Mouse (Mus musculus) embryonic facial prominence, embryonic 12.5 days (tissue): ENCODE measurements around the gene Xpr1. TPM values are rescaled to one million over a fixed set of nuclear protein-coding genes. Genes with fewer than 3 reads are reported as not detected.

Source experiments
- ATAC-seq: fragments of 200-750 bp; cut with Nextera tagmentation; 2 replicates; pipeline ENCODE4 v1.8.0; 2017; ENCODE audit not compliant: insufficient number of reproducible peaks, insufficient read depth, low FRiP score, low TSS enrichment
- H3K27ac ChIP-seq: fragments of 300-500 bp; sonication (generic); 2 replicates; pipeline ENCODE4 v1.5.1; 2016; ENCODE audit warnings: mild to moderate bottlenecking
- H3K27me3 ChIP-seq: fragments of 300-500 bp; sonication (generic); 2 replicates; pipeline ENCODE4 v1.6.1; 2016; ENCODE audit warnings: mild to moderate bottlenecking, moderate library complexity
- H3K36me3 ChIP-seq: fragments of 300-500 bp; sonication (generic); 2 replicates; pipeline ENCODE4 v1.6.1; 2016; ENCODE audit warnings: mild to moderate bottlenecking
- H3K4me1 ChIP-seq: fragments of 300-500 bp; sonication (generic); 2 replicates; pipeline ENCODE4 v1.6.1; 2016
- H3K4me2 ChIP-seq: fragments of 300-500 bp; sonication (generic); replicated peaks from 2 replicates; pipeline ENCODE4 v1.6.1; 2016; ENCODE audit warnings: mild to moderate bottlenecking, moderate library complexity
- H3K4me3 ChIP-seq: fragments of 300-500 bp; sonication (generic); 2 replicates; pipeline ENCODE4 v1.5.1; 2016; ENCODE audit warnings: mild to moderate bottlenecking
- H3K9ac ChIP-seq: fragments of 300-500 bp; sonication (generic); 2 replicates; pipeline ENCODE4 v1.6.1; 2016; ENCODE audit warnings: mild to moderate bottlenecking, moderate library complexity
- H3K9me3 ChIP-seq: fragments of 300-500 bp; sonication (generic); 2 replicates; pipeline ENCODE4 v1.6.1; 2016; ENCODE audit warnings: mild to moderate bottlenecking, moderate library complexity
- WGBS: fragments of 180-500 bp; shearing (Covaris S2); methylation state at CpG from one replicate; pipeline ENCODE4 v1.1.7; 2016; 5-methylcytosine and 5-hydroxymethylcytosine counted together
- polyA plus RNA-seq: library from polyadenylated mRNA; unstranded; fragments of >200 nt; fragmentation: Nextera tagmentation; extraction: Ambion mirVana; gene quantifications from 2 replicates; pipeline ENCODE4 v1.2.1, GENCODE M21; 2016

Xpr1 gene
- polyA plus RNA-seq, 1 experiment from 2014 or later: 10.3 TPM

- Histone ChIP-seq H3K9me3 (no peaks in the 10 kb centered on the region), H3K36me3 (0 out of 2 replicates have a peak, but pooled peaks cover 4% of the 10 kb centered on the region), H3K4me3 (no peak overlapping the region), H3K4me2 (no peak overlapping the region), H3K27me3 (peaks cover 8% of the 10 kb centered on the region), H3K4me1 (no peaks in the 10 kb centered on the region), H3K27ac (no peak overlapping the region), H3K9ac (no peak overlapping the region)
- no peak for ATAC-seq
- WGBS: 63% methylated on average over 7 of the region's 7 CpGs
These were observed 171.7 kb downstream of the Xpr1 start for GRCm38 (mm10) chr1:155245516-155245915.

GRCm38 (mm10) chr1:155244771-155245211 is 172.4 kb downstream of the Xpr1 start:
- no peak for ATAC-seq
- Histone ChIP-seq H3K4me3 (peak overlapping the region; percentile 61), H3K27me3 (peaks cover 8% of the 10 kb centered on the region), H3K9me3 (no peaks in the 10 kb centered on the region), H3K4me2 (peak overlapping the region; percentile 83), H3K4me1 (no peaks in the 10 kb centered on the region; the same call in 1 of the 2 replicates), H3K36me3 (0 out of 2 replicates have a peak, but pooled peaks cover 7% of the 10 kb centered on the region), H3K27ac (peak overlapping the region; percentile 77; the same call in 1 of the 2 replicates), H3K9ac (peak overlapping the region; percentile 88)
- WGBS: 3% methylated on average over 28 of the region's 29 CpGs

GRCm38 (mm10) chr1:155243797-155244770 is 173.1 kb downstream of the Xpr1 start, which contains the start of gene BC034090:
BC034090 (minus strand) TSS chr1:155244444.
- H3K9me3 ChIP-seq: no peaks in the 10 kb centered on the region
- H3K4me2 ChIP-seq: peak within 1 kb of the TSS; percentile 83
- H3K27ac ChIP-seq: peak within 1 kb of the TSS; percentile 77
- H3K36me3 ChIP-seq: 0 out of 2 replicates have a peak, but pooled peaks cover 7% of the 10 kb centered on the region
- 2% methylated on average over 76 of the region's 85 CpGs for WGBS
- H3K4me1 ChIP-seq: peaks cover 4% of the 10 kb centered on the region
- H3K9ac ChIP-seq: peak within 1 kb of the TSS; percentile 88
- H3K4me3 ChIP-seq: peak within 1 kb of the TSS; percentile 61
- peak; percentile 73 for ATAC-seq
- peaks cover 8% of the 10 kb centered on the region for H3K27me3 ChIP-seq

- Histone ChIP-seq H3K4me1 (peaks cover 6% of the 10 kb centered on the region), H3K27me3 (peaks cover 8% of the 10 kb centered on the region), H3K27ac (no peak overlapping the region), H3K4me2 (no peak overlapping the region), H3K9me3 (no peaks in the 10 kb centered on the region), H3K4me3 (no peak overlapping the region), H3K9ac (no peak overlapping the region), H3K36me3 (0 out of 2 replicates have a peak, but pooled peaks cover 7% of the 10 kb centered on the region)
- 79% methylated on average over 1 of the region's 1 CpGs for WGBS
- ATAC-seq: no peak
These were observed 174.8 kb downstream of the Xpr1 start for GRCm38 (mm10) chr1:155242488-155242745.

GRCm38 (mm10) chr1:155241701-155242487 is 175.3 kb downstream of the Xpr1 start:
- WGBS: 81% methylated on average over 12 of the region's 12 CpGs
- Histone ChIP-seq H3K27ac (no peak overlapping the region), H3K9ac (no peak overlapping the region), H3K4me3 (no peak overlapping the region), H3K4me1 (peaks cover 6% of the 10 kb centered on the region), H3K27me3 (peaks cover 8% of the 10 kb centered on the region), H3K9me3 (no peaks in the 10 kb centered on the region), H3K36me3 (0 out of 2 replicates have a peak, but pooled peaks cover 7% of the 10 kb centered on the region), H3K4me2 (no peak overlapping the region)
- no peak for ATAC-seq

- peaks cover under 1% of the 10 kb centered on the region for H3K27me3 ChIP-seq
- H3K9me3 ChIP-seq: no peaks in the 10 kb centered on the region
- 82% methylated on average over 6 of the region's 6 CpGs for WGBS
- H3K9ac ChIP-seq: no peak overlapping the region
- H3K4me1 ChIP-seq: peaks cover 18% of the 10 kb centered on the region
- H3K4me3 ChIP-seq: no peak overlapping the region
- no peak overlapping the region for H3K4me2 ChIP-seq
- H3K36me3 ChIP-seq: 0 out of 2 replicates have a peak, but pooled peaks cover 7% of the 10 kb centered on the region
- no peak for ATAC-seq
- no peak overlapping the region for H3K27ac ChIP-seq
These were observed 177.1 kb downstream of the Xpr1 start for GRCm38 (mm10) chr1:155239962-155240717.

- Histone ChIP-seq H3K4me2 (no peak overlapping the region), H3K9ac (no peak overlapping the region), H3K27ac (no peak overlapping the region), H3K27me3 (no peaks in the 10 kb centered on the region), H3K9me3 (no peaks in the 10 kb centered on the region), H3K36me3 (0 out of 2 replicates have a peak, but pooled peaks cover 7% of the 10 kb centered on the region), H3K4me1 (peaks cover 26% of the 10 kb centered on the region), H3K4me3 (no peak overlapping the region)
- no peak for ATAC-seq
- WGBS: 67% methylated on average over 4 of the region's 4 CpGs
These were observed 178.0 kb downstream of the Xpr1 start for GRCm38 (mm10) chr1:155239169-155239568.

GRCm38 (mm10) chr1:155238126-155238525 is 179.1 kb downstream of the Xpr1 start:
- Histone ChIP-seq H3K36me3 (0 out of 2 replicates have a peak, but pooled peaks cover 7% of the 10 kb centered on the region), H3K27ac (no peak overlapping the region), H3K9ac (no peak overlapping the region), H3K4me3 (no peak overlapping the region), H3K27me3 (no peaks in the 10 kb centered on the region), H3K4me2 (no peak overlapping the region), H3K4me1 (peaks cover 37% of the 10 kb centered on the region), H3K9me3 (no peaks in the 10 kb centered on the region)
- 83% methylated on average over 5 of the region's 5 CpGs for WGBS
- no peak for ATAC-seq

GRCm38 (mm10) chr1:155237390-155237789 is 179.8 kb downstream of the Xpr1 start:
- WGBS: 76% methylated on average over 11 of the region's 11 CpGs
- Histone ChIP-seq H3K27me3 (no peaks in the 10 kb centered on the region), H3K4me1 (peaks cover 44% of the 10 kb centered on the region), H3K4me3 (no peak overlapping the region), H3K9ac (no peak overlapping the region), H3K27ac (no peak overlapping the region), H3K36me3 (0 out of 2 replicates have a peak, but pooled peaks cover 7% of the 10 kb centered on the region), H3K9me3 (no peaks in the 10 kb centered on the region), H3K4me2 (no peak overlapping the region)
- no peak for ATAC-seq

GRCm38 (mm10) chr1:155236306-155237024 is 180.8 kb downstream of the Xpr1 start:
- Histone ChIP-seq H3K9ac (no peak overlapping the region), H3K36me3 (0 out of 2 replicates have a peak, but pooled peaks cover 7% of the 10 kb centered on the region), H3K27me3 (no peaks in the 10 kb centered on the region), H3K4me3 (no peak overlapping the region), H3K4me2 (no peak overlapping the region), H3K4me1 (peaks cover 50% of the 10 kb centered on the region), H3K9me3 (no peaks in the 10 kb centered on the region), H3K27ac (no peak overlapping the region)
- no peak for ATAC-seq
- 61% methylated on average over 13 of the region's 13 CpGs for WGBS
